13 mouse cellular contexts compared by ENCODE assay signal in genomic region chr11:70403598-70403997, GRCm38 (mm10). TPM values are rescaled to one million over a fixed set of nuclear protein-coding genes. Genes with fewer than 3 reads are reported as not detected.
A peak's percentile ranks its signal among the peaks of the same experiment; 100 is the strongest.
DNase-seq lines count a peak whose midpoint lies in the region; ATAC-seq lines count a peak whose summit lies in the region.
"Had no signal": no experiment of that assay in that cellular context is flagged by ENCODE, and none has a peak within 500 bp of the region (broad histone marks: within the 10 kb centered on the region; RNA-seq: fewer than 3 reads in every experiment).

No protein-coding gene starts in this region.

- peaks cover 46% of the 10 kb centered on the region for H3K36me3 ChIP-seq in heart, embryonic 12.5 days
- peaks cover 50% of the 10 kb centered on the region for H3K36me3 ChIP-seq in lung, embryonic 15.5 days
- peaks cover 59% of the 10 kb centered on the region for H3K36me3 ChIP-seq in hindbrain, embryonic 14.5 days (replicated peaks; ENCODE audit: control insufficient read depth, insufficient read depth)

- DNase-seq in left cerebral cortex, adult 18-20 months (ENCODE audit: low spot score in 2 of 2), result peak; percentile 36
- DNase-seq in left cerebral cortex, adult 11 months (ENCODE audit: low spot score), result no peak
- peak; percentile 73 for DNase-seq in brain, adult 2 months (ENCODE audit: low read depth, low spot score)
- DNase-seq in hindbrain, embryonic 14.5 days (ENCODE audit: low spot score), result no peak
- DNase-seq: layer of hippocampus, postnatal 36 days; right cerebral cortex, postnatal 4 days; thymus, postnatal 36 days had no signal

- H3K4me1 ChIP-seq in heart, embryonic 12.5 days (replicated peaks), result peaks cover 28% of the 10 kb centered on the region
- peaks cover 21% of the 10 kb centered on the region for H3K4me1 ChIP-seq in lung, embryonic 15.5 days
- H3K4me1 ChIP-seq in hindbrain, embryonic 14.5 days (replicated peaks; ENCODE audit: control insufficient read depth, insufficient read depth, low read length), result peaks cover 8% of the 10 kb centered on the region

- no peaks in the 10 kb centered on the region for H3K9me3 ChIP-seq in heart, embryonic 12.5 days (replicated peaks)
- no peaks in the 10 kb centered on the region for H3K9me3 ChIP-seq in lung, embryonic 15.5 days
- H3K9me3 ChIP-seq in hindbrain, embryonic 14.5 days (ENCODE audit: control insufficient read depth, low read length), result no peaks in the 10 kb centered on the region
- H3K9me3 ChIP-seq: forebrain, embryonic 15.5 days; liver, embryonic 15.5 days had no signal

- H3K4me3 ChIP-seq in heart, embryonic 12.5 days, result no peak overlapping the region
- H3K4me3 ChIP-seq in lung, embryonic 15.5 days, result no peak overlapping the region
- H3K4me3 ChIP-seq in hindbrain, embryonic 14.5 days (replicated peaks; ENCODE audit: low read length), result no peak overlapping the region
- H3K4me3 ChIP-seq: forebrain, embryonic 15.5 days; liver, embryonic 15.5 days had no signal

- H3K27ac ChIP-seq in heart, embryonic 12.5 days (ENCODE audit: poor library complexity, severe bottlenecking), result peak overlapping the region; percentile 66
- peak overlapping the region; percentile 72 for H3K27ac ChIP-seq in lung, embryonic 15.5 days
- H3K27ac ChIP-seq in hindbrain, embryonic 14.5 days, result no peak overlapping the region
- H3K27ac ChIP-seq: forebrain, embryonic 15.5 days; liver, embryonic 15.5 days had no signal

- 39% methylated on average over 2 of the region's 2 CpGs for whole genome bisulfite sequencing in heart, embryonic 12.5 days
- 42% methylated on average over 2 of the region's 2 CpGs for WGBS in lung, embryonic 15.5 days
- 91% methylated on average over 2 of the region's 2 CpGs for WGBS in hindbrain, embryonic 14.5 days

- H3K27me3 ChIP-seq in heart, embryonic 12.5 days (replicated peaks), result no peaks in the 10 kb centered on the region
- H3K27me3 ChIP-seq in lung, embryonic 15.5 days, result no peaks in the 10 kb centered on the region
- no peaks in the 10 kb centered on the region for H3K27me3 ChIP-seq in hindbrain, embryonic 14.5 days (ENCODE audit: control insufficient read depth, insufficient read depth, low read length)
- H3K27me3 ChIP-seq: forebrain, embryonic 15.5 days; liver, embryonic 15.5 days had no signal

- no peak overlapping the region for H3K9ac ChIP-seq in heart, embryonic 12.5 days
- no peak overlapping the region for H3K9ac ChIP-seq in lung, embryonic 15.5 days
- no peak overlapping the region for H3K9ac ChIP-seq in hindbrain, embryonic 14.5 days
- H3K9ac ChIP-seq: forebrain, embryonic 15.5 days; liver, embryonic 15.5 days had no signal

- 0 out of 2 replicates have a peak overlapping the region, but pooled peaks have one; percentile 7 for H3K4me2 ChIP-seq in heart, embryonic 12.5 days
- H3K4me2 ChIP-seq in lung, embryonic 15.5 days, result no peak overlapping the region
- no peak overlapping the region for H3K4me2 ChIP-seq in hindbrain, embryonic 14.5 days (replicated peaks)
- H3K4me2 ChIP-seq: forebrain, embryonic 15.5 days; liver, embryonic 15.5 days had no signal

- peak; percentile 78 for ATAC-seq in heart, embryonic 12.5 days (ENCODE audit: insufficient number of reproducible peaks, low FRiP score)
- ATAC-seq in lung, embryonic 15.5 days (ENCODE audit: borderline replicate concordance, extremely low read depth, low FRiP score, low TSS enrichment), result peak; percentile 92
- ATAC-seq in cerebellum, adult (ENCODE audit: insufficient number of reproducible peaks, low FRiP score, low TSS enrichment), result no peak
- ATAC-seq in erythroid progenitor cell, adult 5-6 weeks (replicated peaks; ENCODE audit: low FRiP score, poor library complexity, severe bottlenecking), result no peak
- ATAC-seq in hindbrain, embryonic 14.5 days (ENCODE audit: low FRiP score), result no peak
- ATAC-seq: forebrain, embryonic 15.5 days had no signal

RNA-seq across cellular contexts. Expression of gene Pelp1, which starts 6.2 kb away (rescaled TPM):
- 10 to 100 TPM; 33.1 to 34.6 TPM for total RNA-seq in left cerebral cortex, adult 18-20 months (2021)
- polyA plus RNA-seq in heart, embryonic 12.5 days (2016; fragmentation: Nextera tagmentation; extraction: Ambion mirVana), result 28.4 and 29.3 TPM in 2 replicates
- polyA plus RNA-seq in lung, embryonic 15.5 days (2015; fragmentation: Nextera tagmentation; extraction: Ambion mirVana), result 38.1 and 38.2 TPM in 2 replicates
- 3.2 and 8.4 TPM in 2 replicates for total RNA-seq in erythroid progenitor cell, adult 5-6 weeks (2015; ENCODE audit: low replicate concordance)
- 3.1 and 3.8 TPM in 2 replicates for total RNA-seq in erythroid progenitor cell, adult 5-6 weeks (2017; ENCODE audit: low replicate concordance)
- 29.9 and 33.0 TPM in 2 replicates for polyA plus RNA-seq in hindbrain, embryonic 14.5 days (2014; fragmentation: Nextera tagmentation; extraction: Ambion mirVana)

RNA-seq across cellular contexts. Expression of gene Arrb2, which starts 28.8 kb away (rescaled TPM):
- total RNA-seq in left cerebral cortex, adult 18-20 months (2021), result 10 to 100 TPM; 68.1 to 76.7 TPM
- 13.5 TPM in 2 replicates for polyA plus RNA-seq in heart, embryonic 12.5 days (2016; fragmentation: Nextera tagmentation; extraction: Ambion mirVana)
- 15.3 and 19.3 TPM in 2 replicates for polyA plus RNA-seq in lung, embryonic 15.5 days (2015; fragmentation: Nextera tagmentation; extraction: Ambion mirVana)
- 30.6 and 51.2 TPM in 2 replicates for total RNA-seq in erythroid progenitor cell, adult 5-6 weeks (2015; ENCODE audit: low replicate concordance)
- 27.9 and 33.4 TPM in 2 replicates for total RNA-seq in erythroid progenitor cell, adult 5-6 weeks (2017; ENCODE audit: low replicate concordance)
- polyA plus RNA-seq in hindbrain, embryonic 14.5 days (2014; fragmentation: Nextera tagmentation; extraction: Ambion mirVana), result 55.9 and 61.2 TPM in 2 replicates

RNA-seq across cellular contexts. Expression of gene Med11, which starts 48.1 kb away (rescaled TPM):
- 10 to 100 TPM; 13.9 to 15.4 TPM for total RNA-seq in left cerebral cortex, adult 18-20 months (2021)
- 22.6 and 24.0 TPM in 2 replicates for polyA plus RNA-seq in heart, embryonic 12.5 days (2016; fragmentation: Nextera tagmentation; extraction: Ambion mirVana)
- 40.5 and 43.1 TPM in 2 replicates for polyA plus RNA-seq in lung, embryonic 15.5 days (2015; fragmentation: Nextera tagmentation; extraction: Ambion mirVana)
- 11.9 and 18.0 TPM in 2 replicates for total RNA-seq in erythroid progenitor cell, adult 5-6 weeks (2015; ENCODE audit: low replicate concordance)
- 6.4 and 31.5 TPM in 2 replicates for total RNA-seq in erythroid progenitor cell, adult 5-6 weeks (2017; ENCODE audit: low replicate concordance)
- polyA plus RNA-seq in hindbrain, embryonic 14.5 days (2014; fragmentation: Nextera tagmentation; extraction: Ambion mirVana), result 41.8 and 45.8 TPM in 2 replicates

RNA-seq across cellular contexts. Expression of gene Alox15, which starts 51.8 kb away (rescaled TPM):
- total RNA-seq in left cerebral cortex, adult 18-20 months (2021), result not detected
- polyA plus RNA-seq in heart, embryonic 12.5 days (2016; fragmentation: Nextera tagmentation; extraction: Ambion mirVana), result 0.06 TPM in 1 of 2 replicates, not detected in the other
- polyA plus RNA-seq in lung, embryonic 15.5 days (2015; fragmentation: Nextera tagmentation; extraction: Ambion mirVana), result 0.45 and 0.93 TPM in 2 replicates
- total RNA-seq in erythroid progenitor cell, adult 5-6 weeks (2015; ENCODE audit: low replicate concordance), result 5.4 and 17.6 TPM in 2 replicates
- 3.6 and 5.7 TPM in 2 replicates for total RNA-seq in erythroid progenitor cell, adult 5-6 weeks (2017; ENCODE audit: low replicate concordance)
- 0.11 TPM in 1 of 2 replicates, not detected in the other for polyA plus RNA-seq in hindbrain, embryonic 14.5 days (2014; fragmentation: Nextera tagmentation; extraction: Ambion mirVana)
- total RNA-seq: layer of hippocampus, postnatal 36 days had no signal
- polyA plus RNA-seq: forebrain, embryonic 15.5 days had no signal

RNA-seq across cellular contexts. Expression of gene Zmynd15, which starts 55.6 kb away (rescaled TPM):
- 1 to 10 TPM in 1 of 2 experiments, under 1 TPM in 1; 0.23 to 1.4 TPM for total RNA-seq in left cerebral cortex, adult 18-20 months (2021)
- polyA plus RNA-seq in heart, embryonic 12.5 days (2016; fragmentation: Nextera tagmentation; extraction: Ambion mirVana), result 1.9 and 2.9 TPM in 2 replicates
- polyA plus RNA-seq in lung, embryonic 15.5 days (2015; fragmentation: Nextera tagmentation; extraction: Ambion mirVana), result 0.45 and 0.73 TPM in 2 replicates
- total RNA-seq in erythroid progenitor cell, adult 5-6 weeks (2015; ENCODE audit: low replicate concordance), result not detected in 2 replicates
- total RNA-seq in erythroid progenitor cell, adult 5-6 weeks (2017; ENCODE audit: low replicate concordance), result not detected in 2 replicates
- 0.50 and 0.95 TPM in 2 replicates for polyA plus RNA-seq in hindbrain, embryonic 14.5 days (2014; fragmentation: Nextera tagmentation; extraction: Ambion mirVana)

Comparison
In these comparisons a context has a peak if more than half of its experiments do, and no peak if none do; other contexts are left out.
1. DNase-seq: peak in left cerebral cortex, adult 18-20 months (2 of 2) and brain, adult 2 months (single experiment); none in left cerebral cortex, adult 11 months (single experiment) and hindbrain, embryonic 14.5 days (single experiment).
2. ATAC-seq: peak in heart, embryonic 12.5 days (single experiment) and lung, embryonic 15.5 days (single experiment); none in cerebellum, adult (single experiment), erythroid progenitor cell, adult 5-6 weeks (single experiment) and hindbrain, embryonic 14.5 days (single experiment).